Mouse (Mus musculus) MEL (cell line): ENCODE data around the gene Trim47.

Experiments used
- BHLHE40 ChIP-seq: IDR thresholded peaks from 2 replicates; pipeline ENCODE4 v1.6.1; 2012; ENCODE audit warnings: low read depth, mild to moderate bottlenecking, inconsistent platforms, low read length, improper control_type of control experiment, borderline replicate concordance
- CTCF ChIP-seq, 3 experiments: IDR thresholded peaks in 2 of 3; conservative IDR thresholded peaks in 1 of 3; 2 replicates each; pipeline ENCODE4 v1.5.1; 2011 to 2012; ENCODE audit warnings: low read length in 3 of 3, low read depth in 2 of 3, mild to moderate bottlenecking in 2 of 3, improper control_type of control experiment in 1 of 3, inconsistent platforms in 1 of 3, mixed read lengths in 1 of 3, moderate library complexity in 1 of 3; ENCODE audit not compliant: control insufficient read depth in 1 of 3, insufficient read depth in 1 of 3, poor library complexity in 1 of 3, severe bottlenecking in 1 of 3
- GATA1 ChIP-seq: IDR thresholded peaks from 2 replicates; pipeline ENCODE4 v1.6.1; 2011; ENCODE audit warnings: low read depth, low read length, improper control_type of control experiment
- HCFC1 ChIP-seq: IDR thresholded peaks from 2 replicates; pipeline ENCODE4 v1.6.1; 2012; ENCODE audit warnings: low read depth, mild to moderate bottlenecking, inconsistent platforms, low read length, improper control_type of control experiment, moderate library complexity
- JUND ChIP-seq: IDR thresholded peaks from 2 replicates; pipeline ENCODE4 v1.6.1; 2011; ENCODE audit warnings: low read depth, mild to moderate bottlenecking, improper control_type of control experiment, low read length
- MAZ ChIP-seq: IDR thresholded peaks from 2 replicates; pipeline ENCODE4 v1.6.1; 2012; ENCODE audit warnings: low read depth, mild to moderate bottlenecking, inconsistent platforms, low read length, improper control_type of control experiment
- MEF2A ChIP-seq: IDR thresholded peaks from 2 replicates; pipeline ENCODE4 v1.6.1; 2014; ENCODE audit warnings: low read depth, mild to moderate bottlenecking, inconsistent platforms, low read length, improper control_type of control experiment; ENCODE audit not compliant: poor library complexity, insufficient replicate concordance, severe bottlenecking; ENCODE audit errors: extremely low read depth
- POLR2A ChIP-seq, 2 experiments: IDR thresholded peaks; 2 replicates each; pipeline ENCODE4 v1.6.1; 2011 to 2012; ENCODE audit warnings: low read length in 2 of 2, mild to moderate bottlenecking in 2 of 2, control low read depth in 1 of 2, improper control_type of control experiment in 1 of 2, low read depth in 1 of 2, moderate library complexity in 1 of 2; ENCODE audit not compliant: control insufficient read depth in 1 of 2, insufficient read depth in 1 of 2, poor library complexity in 1 of 2
- POLR2AphosphoS2 ChIP-seq: IDR thresholded peaks from 2 replicates; pipeline ENCODE4 v1.6.1; 2011; ENCODE audit warnings: low read length, improper control_type of control experiment
- SIN3A ChIP-seq: IDR thresholded peaks from 2 replicates; pipeline ENCODE4 v1.6.1; 2012; ENCODE audit warnings: low read length, improper control_type of control experiment, inconsistent platforms
- USF2 ChIP-seq, 2 experiments: IDR thresholded peaks; 2 replicates each; pipeline ENCODE4 v1.6.1; 2011 to 2012; ENCODE audit warnings: improper control_type of control experiment in 2 of 2, low read length in 2 of 2, borderline replicate concordance in 1 of 2, inconsistent platforms in 1 of 2, low read depth in 1 of 2, mild to moderate bottlenecking in 1 of 2; ENCODE audit not compliant: insufficient read depth in 1 of 2

DNA sequence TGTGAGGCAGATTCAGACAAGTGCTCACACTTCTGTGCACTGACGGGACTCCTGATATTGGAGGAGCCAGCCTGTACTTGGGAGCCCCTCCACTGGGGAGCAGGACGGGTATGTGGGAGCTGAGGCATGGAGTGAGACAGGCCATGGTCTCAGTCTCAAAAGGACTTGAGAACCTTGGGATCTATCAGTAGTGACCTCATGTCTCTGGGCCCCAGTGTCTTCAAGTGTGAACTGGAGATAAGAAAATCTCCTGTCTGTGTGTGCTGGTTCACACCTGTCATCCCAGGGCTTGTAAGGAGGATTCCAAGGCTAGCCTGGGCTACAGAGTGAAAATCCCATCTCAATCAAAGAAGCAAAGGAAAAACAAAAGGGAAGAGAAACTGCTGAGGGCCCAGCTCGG, 16.5 kb upstream of the Trim47 start:
- TF ChIP-seq JUND: no peak
- no peak for TF ChIP-seq CTCF (IDR thresholded peaks at IDR 0.05 in 2 of 3, conservative IDR thresholded peaks at IDR 0.05 in 1 of 3; ENCODE audit: control insufficient read depth in 1 of 3, insufficient read depth in 1 of 3, low read depth in 2 of 3, low read length in 3 of 3, poor library complexity in 1 of 3, severe bottlenecking in 1 of 3)
- TF ChIP-seq POLR2A (IDR thresholded peaks at IDR 0.05; ENCODE audit: control insufficient read depth in 1 of 2, insufficient read depth in 1 of 2, low read depth in 1 of 2, low read length in 2 of 2, poor library complexity in 1 of 2): no peak
- TF ChIP-seq GATA1: no peak
- no peak for TF ChIP-seq MEF2A
- TF ChIP-seq MAZ: no peak
- no peak for TF ChIP-seq SIN3A
- no peak for TF ChIP-seq BHLHE40
- no peak for TF ChIP-seq POLR2AphosphoS2
- TF ChIP-seq USF2 (IDR thresholded peaks at IDR 0.05; ENCODE audit: borderline replicate concordance in 1 of 2, insufficient read depth in 1 of 2, low read depth in 1 of 2, low read length in 2 of 2): no peak
- no peak for TF ChIP-seq HCFC1
